Mouse (Mus musculus): ENCODE measurements around the gene Gm9887.

DNA sequence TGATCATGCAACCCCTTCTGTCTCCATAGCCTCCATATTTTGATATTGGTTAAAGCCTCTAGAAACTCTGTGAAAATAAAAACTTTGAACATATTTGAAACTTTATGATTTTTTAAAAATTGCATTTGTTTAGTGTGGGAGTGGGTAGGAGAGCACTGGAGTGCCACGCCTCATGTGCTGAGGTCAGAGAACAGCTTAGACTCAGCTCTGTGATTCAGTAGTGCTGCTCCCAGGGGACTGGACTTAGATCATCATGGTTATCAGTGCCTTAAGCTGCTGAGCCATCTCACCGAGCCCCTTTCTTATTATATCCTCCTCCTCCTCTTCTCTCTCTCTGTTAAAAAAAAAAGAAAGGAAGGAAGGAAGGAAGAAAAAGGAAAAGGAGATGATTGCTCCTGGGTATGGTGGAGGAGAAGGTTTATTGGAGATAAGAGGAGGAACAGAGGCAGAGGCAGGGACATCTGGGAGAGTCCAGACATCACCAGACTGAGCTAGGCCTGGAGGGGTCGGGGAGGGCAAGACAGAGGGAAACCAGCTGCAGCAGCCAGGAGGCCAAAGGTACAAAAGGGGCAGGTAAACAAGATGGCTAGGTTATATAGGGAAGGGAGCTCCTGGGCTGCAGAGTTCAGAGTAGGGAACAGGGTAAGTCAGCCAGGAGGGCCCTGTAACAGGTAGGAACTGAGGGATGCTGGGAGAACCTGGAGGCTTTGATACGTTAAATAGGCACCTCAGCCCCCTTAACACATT, 42.7 kb upstream of the Gm9887 start:
- TF ChIP-seq CTCF (IDR thresholded peaks at IDR 0.05 in 2 of 3, conservative IDR thresholded peaks at IDR 0.05 in 1 of 3; ENCODE audit: control insufficient read depth in 1 of 3, insufficient read depth in 1 of 3, low read depth in 2 of 3, low read length in 3 of 3, poor library complexity in 1 of 3, severe bottlenecking in 1 of 3) (no peak), POLR2A (IDR thresholded peaks at IDR 0.05; ENCODE audit: control insufficient read depth in 1 of 2, insufficient read depth in 1 of 2, low read depth in 1 of 2, low read length in 2 of 2, poor library complexity in 1 of 2) (no peak), MXI1 (IDR thresholded peaks at IDR 0.05; ENCODE audit: low read depth, low read length) (no peak), ELF1 (IDR thresholded peaks at IDR 0.05; ENCODE audit: low read depth, low read length) (no peak), BHLHE40 (IDR thresholded peaks at IDR 0.05; ENCODE audit: borderline replicate concordance, low read depth, low read length) (no peak), ZNF384 (IDR thresholded peaks at IDR 0.05; ENCODE audit: low read depth, low read length) (no peak), RAD21 (IDR thresholded peaks at IDR 0.05; ENCODE audit: low read depth, low read length) (no peak), NRF1 (IDR thresholded peaks at IDR 0.05; ENCODE audit: insufficient read depth, low read depth, low read length, poor library complexity, severe bottlenecking) (no peak), TAL1 (IDR thresholded peaks at IDR 0.05; ENCODE audit: low read length) (no peak), POLR2AphosphoS2 (IDR thresholded peaks at IDR 0.05; ENCODE audit: low read length) (no peak), MAZ (IDR thresholded peaks at IDR 0.05; ENCODE audit: low read depth, low read length) (no peak)

All from MEL (cell line).